Mouse (Mus musculus) hindbrain, embryonic 15.5 days (tissue): ENCODE data around the gene Trim15. TPM values are rescaled to one million over a fixed set of nuclear protein-coding genes. Genes with fewer than 3 reads are reported as not detected.

ENCODE experiments used
- ATAC-seq: fragments of 200-750 bp; cut with Nextera tagmentation; 2 replicates; pipeline ENCODE4 v1.8.0; 2017; ENCODE audit warnings: low read depth, moderate number of reproducible peaks, moderate TSS enrichment; ENCODE audit not compliant: low FRiP score
- H3K27ac ChIP-seq: fragments of 300-500 bp; sonication (generic); replicated peaks from 2 replicates; pipeline ENCODE4 v1.5.1; 2015; ENCODE audit warnings: mild to moderate bottlenecking, inconsistent platforms
- H3K27me3 ChIP-seq: fragments of 300-500 bp; sonication (generic); 2 replicates; pipeline ENCODE4 v1.6.1; 2015; ENCODE audit warnings: control low read depth, inconsistent platforms
- H3K36me3 ChIP-seq: fragments of 300-500 bp; sonication (generic); 2 replicates; pipeline ENCODE4 v1.6.1; 2015; ENCODE audit warnings: control low read depth, inconsistent platforms
- H3K4me1 ChIP-seq: fragments of 300-500 bp; sonication (generic); replicated peaks from 2 replicates; pipeline ENCODE4 v1.6.1; 2015; ENCODE audit warnings: control low read depth, inconsistent platforms
- H3K4me2 ChIP-seq: fragments of 300-500 bp; sonication (generic); 2 replicates; pipeline ENCODE4 v1.6.1; 2015; ENCODE audit warnings: moderate library complexity, mild to moderate bottlenecking, inconsistent platforms
- H3K4me3 ChIP-seq: fragments of 300-500 bp; sonication (generic); 2 replicates; pipeline ENCODE4 v1.5.1; 2015; ENCODE audit warnings: mild to moderate bottlenecking, inconsistent platforms
- H3K9ac ChIP-seq: fragments of 300-500 bp; sonication (generic); 2 replicates; pipeline ENCODE4 v1.6.1; 2015; ENCODE audit warnings: inconsistent platforms
- H3K9me3 ChIP-seq: fragments of 300-500 bp; sonication (generic); 2 replicates; pipeline ENCODE4 v1.6.1; 2016; ENCODE audit warnings: control low read depth, inconsistent platforms
- WGBS: fragments of 180-500 bp; shearing (Covaris S2); methylation state at CpG from one replicate; pipeline ENCODE4 v1.1.7; 2015; 5-methylcytosine and 5-hydroxymethylcytosine counted together
- polyA plus RNA-seq: library from polyadenylated mRNA; unstranded; fragments of >200 nt; fragmentation: Nextera tagmentation; extraction: Ambion mirVana; gene quantifications from 2 replicates; pipeline ENCODE4 v1.2.1, GENCODE M21; 2015

Trim15 gene
- 0.64 and 0.83 TPM in 2 replicates for polyA plus RNA-seq

DNA sequence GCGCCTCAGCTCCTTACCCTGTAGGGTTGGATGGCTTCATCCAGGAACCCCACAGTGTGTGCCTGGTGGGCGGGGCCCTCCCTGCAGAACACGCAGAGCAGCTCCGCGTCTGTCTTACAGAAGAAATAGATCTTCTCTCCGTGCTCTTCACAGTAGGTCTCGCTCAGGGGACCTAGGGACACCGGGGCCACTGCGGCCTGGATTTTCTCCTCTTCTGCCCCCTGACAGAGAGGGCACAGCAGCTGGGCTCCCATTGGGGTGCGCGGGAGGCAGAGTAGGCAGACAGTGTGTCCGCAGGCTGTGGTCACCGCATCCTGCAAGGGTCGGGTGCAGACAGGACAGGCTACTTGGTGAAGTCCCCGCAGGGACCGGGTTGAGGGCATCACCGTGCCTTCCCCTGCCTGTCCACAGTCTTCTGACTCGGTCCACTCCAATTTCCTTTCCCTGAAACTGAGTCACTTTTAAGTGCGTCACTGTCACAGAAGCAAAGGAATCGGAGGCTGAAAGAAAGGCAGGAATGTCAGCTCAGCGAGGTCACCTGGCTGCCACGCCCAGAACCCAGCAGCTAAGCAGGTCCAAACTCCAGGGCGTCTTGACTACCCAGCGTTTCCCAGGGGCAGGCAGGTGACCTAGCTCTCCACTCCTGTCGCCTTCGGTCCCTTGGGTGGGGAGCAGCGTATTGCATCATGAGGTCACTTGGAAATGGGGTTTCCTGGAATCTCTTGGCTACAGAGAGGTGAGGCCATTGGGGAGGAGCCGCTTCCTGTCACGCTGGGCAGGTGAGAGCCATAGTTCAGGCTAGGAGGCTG lies at the start of gene Trim15:
Gene Trim15 (minus strand): TSS at position 492 of the 809 bp plus-strand sequence.
- H3K9me3 ChIP-seq: no peaks in the 10 kb centered on the region

DNA sequence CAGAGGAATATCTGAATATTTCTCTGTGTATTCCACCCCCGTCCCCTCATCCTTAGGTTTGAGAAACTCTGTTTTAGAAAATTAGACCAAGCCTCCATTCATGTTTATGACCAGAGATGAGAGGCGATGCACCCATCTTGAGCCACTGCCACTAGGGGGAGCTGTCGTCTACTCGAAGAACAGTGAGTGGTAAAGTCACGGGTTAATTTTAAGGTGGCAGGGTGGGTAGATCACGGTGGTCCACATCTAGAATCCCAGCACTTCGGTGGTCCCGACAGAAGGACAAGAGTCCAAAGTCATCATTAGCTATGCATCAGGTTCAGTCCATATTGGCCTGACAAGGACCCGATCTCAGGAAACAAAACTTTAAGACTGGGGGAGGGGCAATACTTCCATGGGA lies 48.1 kb upstream of the Trim15 start:
- Histone ChIP-seq H3K4me3 (no peak overlapping the region), H3K9me3 (no peaks in the 10 kb centered on the region), H3K4me1 (no peaks in the 10 kb centered on the region), H3K36me3 (no peaks in the 10 kb centered on the region), H3K27me3 (no peaks in the 10 kb centered on the region), H3K9ac (no peak overlapping the region), H3K4me2 (no peak overlapping the region), H3K27ac (no peak overlapping the region)
- 13% methylated on average over 9 of the region's 9 CpGs for WGBS
- no peak for ATAC-seq

More for the DNA sequence above, at the start of gene Trim15:
- ATAC-seq: peak; percentile 49; the same call in 1 of the 2 replicates
- Histone ChIP-seq H3K4me2 (peak within 1 kb of the TSS; percentile 58), H3K4me1 (peaks cover 8% of the 10 kb centered on the region), H3K27me3 (0 out of 2 replicates have a peak, but pooled peaks cover 9% of the 10 kb centered on the region), H3K9ac (0 out of 2 replicates have a peak within 1 kb of the TSS, but pooled peaks have one; percentile 39), H3K27ac (no peak within 1 kb of the TSS), H3K36me3 (no peaks in the 10 kb centered on the region), H3K4me3 (peak within 1 kb of the TSS; percentile 32)
- 21% methylated on average over 29 of the region's 29 CpGs for WGBS

DNA sequence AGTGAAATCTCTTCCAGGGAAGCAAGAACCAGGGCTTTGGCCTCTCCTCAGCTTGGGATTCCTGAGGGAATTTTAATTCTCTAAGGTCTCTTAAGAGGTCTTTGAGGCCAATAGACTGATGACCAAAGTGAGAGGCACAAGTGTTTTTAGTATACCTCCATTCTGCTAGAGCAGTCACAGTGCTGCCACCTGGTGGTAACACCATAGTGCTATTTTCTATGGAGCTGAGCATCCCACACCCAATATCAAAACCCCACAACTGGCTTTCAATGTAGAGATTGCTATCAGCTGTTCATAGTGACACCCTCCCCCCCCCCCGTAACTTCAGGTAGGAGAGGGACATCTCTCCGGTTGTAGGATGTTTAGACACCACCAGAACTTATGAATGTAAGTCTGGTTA lies 47.1 kb upstream of the Trim15 start:
- Histone ChIP-seq H3K36me3 (no peaks in the 10 kb centered on the region), H3K27ac (no peak overlapping the region), H3K4me1 (no peaks in the 10 kb centered on the region), H3K27me3 (no peaks in the 10 kb centered on the region), H3K9me3 (no peaks in the 10 kb centered on the region), H3K4me2 (no peak overlapping the region), H3K9ac (no peak overlapping the region), H3K4me3 (no peak overlapping the region)
- no peak for ATAC-seq
- 7% methylated on average over 2 of the region's 2 CpGs for WGBS

DNA sequence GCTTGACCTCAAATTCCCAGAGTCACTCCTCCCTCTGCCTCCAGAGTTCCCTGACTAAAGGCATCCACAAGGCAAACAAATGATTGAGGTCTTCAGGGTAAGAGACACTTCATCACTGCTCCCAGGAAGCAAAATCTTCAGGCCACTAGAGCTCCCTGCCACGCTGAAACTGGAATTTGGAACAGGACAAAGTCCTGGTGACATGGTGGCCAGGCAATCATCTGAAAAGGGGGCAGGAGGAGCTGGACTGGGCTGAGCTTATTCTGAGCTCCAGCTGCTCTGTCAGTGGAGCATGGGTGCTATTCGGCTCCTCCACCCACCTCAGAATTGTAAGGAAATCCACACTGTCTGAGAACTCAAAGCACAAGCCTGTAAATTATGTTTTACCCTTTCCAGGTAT lies 45.0 kb upstream of the Trim15 start:
- H3K27ac ChIP-seq: no peak overlapping the region
- H3K4me1 ChIP-seq: no peaks in the 10 kb centered on the region
- ATAC-seq: no peak
- H3K4me3 ChIP-seq: no peak overlapping the region
- H3K9me3 ChIP-seq: no peaks in the 10 kb centered on the region
- WGBS: 81% methylated on average over 2 of the region's 2 CpGs
- H3K27me3 ChIP-seq: no peaks in the 10 kb centered on the region
- no peak overlapping the region for H3K4me2 ChIP-seq
- H3K36me3 ChIP-seq: no peaks in the 10 kb centered on the region
- H3K9ac ChIP-seq: no peak overlapping the region

DNA sequence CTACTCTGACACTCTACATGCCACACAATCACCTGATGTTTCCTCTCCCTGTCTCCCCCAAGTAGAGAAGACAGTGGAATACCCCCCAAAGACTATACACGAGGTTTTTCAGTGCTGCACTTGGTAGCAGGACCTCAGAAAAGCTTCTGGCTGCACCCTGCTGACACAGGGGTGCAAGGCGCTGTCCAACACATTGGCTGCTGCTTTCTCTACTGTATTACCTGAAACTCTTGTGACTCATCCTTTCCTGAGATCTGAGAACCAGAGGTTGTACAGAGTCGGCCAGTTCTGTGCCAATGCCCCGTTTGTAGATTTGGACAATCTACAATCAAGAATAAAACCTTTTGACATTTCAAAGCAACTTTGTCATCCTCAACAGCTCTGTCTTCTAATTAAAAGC lies 42.8 kb upstream of the Trim15 start:
- no peaks in the 10 kb centered on the region for H3K4me1 ChIP-seq
- no peak for ATAC-seq
- 62% methylated on average over 4 of the region's 4 CpGs for WGBS
- H3K4me3 ChIP-seq: no peak overlapping the region
- no peaks in the 10 kb centered on the region for H3K36me3 ChIP-seq
- no peak overlapping the region for H3K9ac ChIP-seq
- no peaks in the 10 kb centered on the region for H3K9me3 ChIP-seq
- no peak overlapping the region for H3K4me2 ChIP-seq
- no peaks in the 10 kb centered on the region for H3K27me3 ChIP-seq
- H3K27ac ChIP-seq: no peak overlapping the region

DNA sequence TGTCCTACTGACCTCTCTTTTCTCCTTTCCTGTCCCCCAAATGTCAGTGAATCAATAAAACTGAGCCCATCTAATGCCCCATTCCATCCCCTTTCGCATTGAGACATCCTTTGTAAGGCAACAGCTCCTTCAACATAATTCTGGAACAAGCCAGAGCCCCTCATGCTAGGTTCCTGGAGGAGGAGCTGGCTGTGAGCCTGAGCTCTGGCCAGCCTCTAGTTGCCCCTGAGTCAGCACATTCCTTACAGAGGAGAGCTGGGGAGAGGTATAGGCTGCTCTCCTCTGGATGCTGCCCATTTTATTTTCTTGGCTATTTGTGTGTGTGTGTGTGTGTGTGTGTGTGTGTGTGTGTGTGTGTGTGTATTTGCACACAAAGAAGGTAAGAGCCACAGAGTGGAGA lies 41.2 kb upstream of the Trim15 start:
- H3K27me3 ChIP-seq: no peaks in the 10 kb centered on the region
- no peak overlapping the region for H3K27ac ChIP-seq
- no peaks in the 10 kb centered on the region for H3K36me3 ChIP-seq
- WGBS: 35% methylated on average over 1 of the region's 1 CpGs
- no peaks in the 10 kb centered on the region for H3K4me1 ChIP-seq
- no peaks in the 10 kb centered on the region for H3K9me3 ChIP-seq
- no peak overlapping the region for H3K9ac ChIP-seq
- no peak overlapping the region for H3K4me3 ChIP-seq
- ATAC-seq: no peak
- H3K4me2 ChIP-seq: no peak overlapping the region

DNA sequence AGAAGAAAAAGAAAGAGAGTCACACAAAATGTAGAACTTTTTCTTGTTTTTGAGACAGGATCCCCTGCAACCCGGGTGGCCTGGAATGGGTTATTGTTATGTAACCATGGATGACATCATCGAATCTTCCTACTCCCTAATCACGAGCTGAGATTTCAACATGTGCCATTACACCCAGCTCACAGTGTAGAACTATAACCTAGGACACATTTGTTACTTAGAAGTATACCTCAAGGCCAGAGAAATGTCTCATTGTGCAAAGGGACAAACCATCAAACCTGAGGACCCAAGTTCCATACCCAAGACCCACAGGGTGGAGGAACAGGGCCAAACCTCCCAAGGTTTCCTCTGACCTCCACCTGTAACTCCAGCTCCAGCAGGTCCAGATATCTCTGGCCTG lies 36.6 kb upstream of the Trim15 start:
- Histone ChIP-seq H3K4me2 (no peak overlapping the region), H3K9ac (no peak overlapping the region), H3K27ac (no peak overlapping the region), H3K4me3 (no peak overlapping the region), H3K9me3 (no peaks in the 10 kb centered on the region), H3K27me3 (no peaks in the 10 kb centered on the region), H3K36me3 (no peaks in the 10 kb centered on the region), H3K4me1 (no peaks in the 10 kb centered on the region)
- ATAC-seq: no peak
- whole genome bisulfite sequencing: 80% methylated on average over 3 of the region's 3 CpGs

DNA sequence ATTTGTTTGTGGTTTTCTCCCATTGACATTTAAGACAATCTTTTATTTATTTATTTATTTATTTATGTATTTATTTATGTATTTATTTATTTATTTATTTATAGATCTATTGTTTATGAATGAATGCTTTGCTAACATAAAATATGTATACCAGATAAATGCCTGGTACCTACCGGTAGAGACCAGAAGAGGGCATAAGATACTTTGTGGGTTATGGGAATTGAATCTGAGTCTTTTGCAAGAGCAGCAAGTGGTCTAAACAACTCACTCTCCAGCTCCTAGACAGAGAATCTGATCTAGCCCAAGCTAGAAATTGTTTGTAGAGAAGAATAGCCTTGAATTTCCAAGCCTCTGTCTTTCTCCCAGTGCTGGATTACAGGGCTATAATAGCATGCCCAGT lies 33.7 kb upstream of the Trim15 start:
- no peak overlapping the region for H3K4me3 ChIP-seq
- no peak for ATAC-seq
- no peaks in the 10 kb centered on the region for H3K9me3 ChIP-seq
- no peak overlapping the region for H3K4me2 ChIP-seq
- no peaks in the 10 kb centered on the region for H3K36me3 ChIP-seq
- H3K4me1 ChIP-seq: no peaks in the 10 kb centered on the region
- H3K9ac ChIP-seq: no peak overlapping the region
- no peaks in the 10 kb centered on the region for H3K27me3 ChIP-seq
- H3K27ac ChIP-seq: no peak overlapping the region
- WGBS: 41% methylated on average over 1 of the region's 1 CpGs

DNA sequence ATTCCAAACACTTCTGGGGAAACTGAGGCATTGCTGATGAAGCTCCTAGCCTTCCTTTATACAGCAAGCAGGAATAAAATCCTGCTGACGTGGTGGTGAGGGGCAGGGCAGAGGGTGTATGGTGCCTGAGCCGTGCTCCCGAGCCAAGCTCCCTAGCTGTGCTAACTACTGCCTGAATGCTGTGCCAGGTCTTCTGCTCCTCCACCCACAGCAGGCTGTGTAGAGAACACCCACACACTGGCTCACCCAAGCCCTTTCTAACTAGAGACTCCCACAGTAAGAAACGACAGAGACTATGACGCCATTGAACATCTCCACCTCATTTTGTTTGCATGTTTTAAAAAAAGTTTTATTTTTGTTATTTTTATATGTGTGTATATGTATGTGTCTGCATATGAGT lies 33.0 kb upstream of the Trim15 start:
- Histone ChIP-seq H3K27me3 (no peaks in the 10 kb centered on the region), H3K36me3 (no peaks in the 10 kb centered on the region), H3K4me2 (no peak overlapping the region), H3K9ac (no peak overlapping the region), H3K4me1 (no peaks in the 10 kb centered on the region), H3K4me3 (no peak overlapping the region), H3K9me3 (no peaks in the 10 kb centered on the region), H3K27ac (no peak overlapping the region)
- WGBS: 83% methylated on average over 5 of the region's 5 CpGs
- ATAC-seq: no peak

DNA sequence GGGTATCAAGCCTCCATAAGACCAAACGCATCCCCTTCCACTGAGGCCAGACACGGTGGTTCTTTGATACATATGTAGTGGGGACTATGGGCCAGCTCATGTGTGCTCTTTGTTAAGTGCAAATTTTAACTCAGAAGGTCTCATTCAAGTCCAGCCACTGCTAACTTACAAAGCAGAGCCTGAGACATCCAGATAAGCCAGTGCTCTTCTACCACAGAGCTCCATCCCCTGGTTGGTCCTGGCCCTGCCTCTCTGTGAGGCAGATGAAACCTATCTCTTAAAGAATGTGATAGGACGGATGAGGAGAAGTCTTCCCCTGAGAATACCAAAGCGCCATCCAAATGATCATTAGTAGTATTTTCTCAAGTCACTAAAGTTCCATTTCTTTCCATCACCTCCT lies 32.4 kb upstream of the Trim15 start:
- Histone ChIP-seq H3K27me3 (no peaks in the 10 kb centered on the region), H3K4me3 (no peak overlapping the region), H3K4me1 (no peaks in the 10 kb centered on the region), H3K4me2 (no peak overlapping the region), H3K36me3 (no peaks in the 10 kb centered on the region), H3K27ac (no peak overlapping the region), H3K9me3 (no peaks in the 10 kb centered on the region), H3K9ac (no peak overlapping the region)
- 95% methylated on average over 4 of the region's 4 CpGs for whole genome bisulfite sequencing
- ATAC-seq: no peak

DNA sequence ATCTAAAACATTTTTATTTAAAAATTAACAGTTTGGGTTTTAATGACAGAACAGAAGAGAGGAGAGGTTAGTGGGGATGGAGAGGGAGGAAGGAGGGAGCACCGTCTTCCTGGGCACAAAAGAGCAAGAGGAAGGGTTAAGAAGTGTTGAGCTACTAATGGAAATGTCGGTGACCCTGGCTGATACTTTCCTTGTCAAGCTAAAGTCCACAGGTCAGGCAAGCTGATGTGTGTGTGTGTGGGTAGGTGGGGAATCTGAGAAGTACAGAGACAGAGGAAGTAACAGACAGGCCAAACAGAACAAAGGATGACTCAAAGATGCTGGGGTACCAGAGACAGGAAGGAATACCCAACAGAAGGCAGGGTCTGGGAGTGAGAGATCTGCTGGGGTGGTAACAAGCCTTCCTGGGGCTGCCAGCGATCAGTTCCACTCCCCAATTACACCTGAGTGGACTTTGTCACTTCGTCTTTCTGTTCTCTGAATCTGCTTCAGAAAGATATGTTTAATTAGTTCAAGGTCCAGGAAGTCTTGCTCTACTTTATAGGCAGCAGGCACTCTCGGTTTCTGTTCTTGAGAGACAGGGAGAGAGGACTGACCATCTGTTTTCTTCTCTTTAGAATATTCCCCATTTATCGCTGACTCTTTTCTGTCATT lies 30.7 kb upstream of the Trim15 start, which contains the start of gene Trim31:
Gene Trim31 (plus strand): TSS at position 567 of the 654 bp plus-strand sequence.
- no peak within 1 kb of the TSS for H3K27ac ChIP-seq
- ATAC-seq: no peak
- no peak within 1 kb of the TSS for H3K4me3 ChIP-seq
- H3K9ac ChIP-seq: no peak within 1 kb of the TSS
- H3K4me1 ChIP-seq: no peaks in the 10 kb centered on the region
- H3K4me2 ChIP-seq: no peak within 1 kb of the TSS
- H3K36me3 ChIP-seq: no peaks in the 10 kb centered on the region
- no peaks in the 10 kb centered on the region for H3K27me3 ChIP-seq
- 75% methylated on average over 6 of the region's 6 CpGs for WGBS
- H3K9me3 ChIP-seq: no peaks in the 10 kb centered on the region

DNA sequence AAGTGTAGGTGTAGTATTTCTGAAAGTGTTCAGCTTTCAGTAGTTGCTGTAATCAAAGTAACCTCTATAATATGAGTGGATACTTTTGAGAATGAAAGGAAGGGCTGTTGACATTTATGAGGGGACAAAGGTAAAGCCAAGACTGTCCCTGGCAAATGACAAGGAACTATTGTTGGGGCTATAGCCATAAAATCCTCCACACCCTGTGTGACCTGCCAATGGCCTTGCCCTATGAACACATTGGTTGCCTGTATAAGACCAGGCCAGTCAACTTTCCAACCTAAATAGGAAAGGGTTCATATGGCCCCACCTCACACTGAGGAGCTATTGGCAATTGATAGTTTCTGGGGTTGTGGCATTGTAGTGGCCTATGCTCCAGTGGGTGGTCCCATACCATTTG lies 30.1 kb upstream of the Trim15 start:
- ATAC-seq: no peak
- H3K27ac ChIP-seq: no peak overlapping the region
- H3K4me2 ChIP-seq: no peak overlapping the region
- no peak overlapping the region for H3K4me3 ChIP-seq
- H3K9ac ChIP-seq: no peak overlapping the region
- no peaks in the 10 kb centered on the region for H3K27me3 ChIP-seq
- H3K4me1 ChIP-seq: no peaks in the 10 kb centered on the region
- H3K9me3 ChIP-seq: no peaks in the 10 kb centered on the region
- no peaks in the 10 kb centered on the region for H3K36me3 ChIP-seq
